Mouse (Mus musculus) adrenal gland (tissue): ENCODE data around the gene Nf2.

Experiments
- intact Hi-C: fragments of 180-260 bp; cut with DNase I; formaldehyde crosslinking; loops from one replicate; pipeline ENCODE4 v1.15.1; 2025

Gene Nf2

GRCm38 (mm10) chr11:4840942-4841526, 8.3 kb downstream of the Nf2 start:
- intact Hi-C loops: no loop called here

DNA sequence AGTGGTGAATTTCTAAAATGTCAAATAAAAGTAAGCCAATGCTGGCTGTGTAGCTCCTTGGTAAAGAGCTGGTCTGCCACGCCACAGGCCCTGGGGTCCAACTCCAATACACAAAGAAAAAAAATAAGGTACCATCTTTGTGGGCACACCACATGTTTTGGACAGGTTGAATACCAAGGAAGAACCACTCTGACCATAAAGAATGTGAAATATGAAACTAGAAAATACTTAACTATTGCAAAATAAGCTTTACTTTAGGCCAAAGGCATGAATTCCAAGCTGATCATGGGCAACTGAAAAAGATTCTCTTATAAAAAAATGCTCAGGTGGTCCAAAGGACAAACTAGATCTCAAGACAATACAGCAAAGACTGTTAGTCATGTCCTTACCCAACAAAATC, 11.1 kb downstream of the Nf2 start:
- intact Hi-C loops: no loop called here

- intact Hi-C loops: no loop called here
Measured at GRCm38 (mm10) chr11:4837342-4837741, 12.0 kb downstream of the Nf2 start.

GRCm38 (mm10) chr11:4836755-4837154, 12.6 kb downstream of the Nf2 start:
- intact Hi-C loops: no loop called here

- intact Hi-C loops: no loop called here
Measured at GRCm38 (mm10) chr11:4835436-4835835, 13.9 kb downstream of the Nf2 start.

DNA sequence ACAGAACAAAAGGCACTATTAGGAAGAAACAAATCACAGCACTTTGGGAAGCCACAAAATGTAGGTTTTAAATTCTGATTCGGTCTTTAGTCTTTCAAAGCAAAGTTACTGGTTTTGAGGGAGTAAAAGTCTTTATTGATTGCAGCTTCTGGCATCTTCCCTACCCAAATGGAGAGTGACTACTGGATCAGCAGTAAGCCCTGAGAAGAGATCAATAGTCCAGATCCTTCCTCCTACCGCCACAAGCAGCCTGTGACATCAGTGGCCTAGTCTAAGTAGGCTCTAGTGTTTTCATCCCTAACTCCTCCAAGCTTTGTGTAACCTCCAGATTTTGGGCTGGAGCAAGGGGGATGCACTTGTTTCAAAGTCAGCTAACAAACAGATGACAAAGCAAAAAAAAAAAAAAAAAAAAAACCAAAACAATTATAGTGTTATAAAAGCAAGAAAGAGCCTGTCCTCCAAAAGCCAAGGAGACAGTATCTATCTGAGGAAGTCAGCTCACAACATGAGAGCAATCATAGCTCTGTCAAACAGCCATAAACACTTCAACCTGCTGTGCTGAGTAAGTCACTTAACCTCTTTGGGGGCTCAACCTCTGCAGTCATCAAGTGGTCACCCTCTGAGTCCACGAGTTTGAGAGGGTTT, 15.9 kb downstream of the Nf2 start:
- intact Hi-C loops: no loop called here

- intact Hi-C loops: no loop called here
Measured at GRCm38 (mm10) chr11:4831066-4831465, 18.3 kb downstream of the Nf2 start.

DNA sequence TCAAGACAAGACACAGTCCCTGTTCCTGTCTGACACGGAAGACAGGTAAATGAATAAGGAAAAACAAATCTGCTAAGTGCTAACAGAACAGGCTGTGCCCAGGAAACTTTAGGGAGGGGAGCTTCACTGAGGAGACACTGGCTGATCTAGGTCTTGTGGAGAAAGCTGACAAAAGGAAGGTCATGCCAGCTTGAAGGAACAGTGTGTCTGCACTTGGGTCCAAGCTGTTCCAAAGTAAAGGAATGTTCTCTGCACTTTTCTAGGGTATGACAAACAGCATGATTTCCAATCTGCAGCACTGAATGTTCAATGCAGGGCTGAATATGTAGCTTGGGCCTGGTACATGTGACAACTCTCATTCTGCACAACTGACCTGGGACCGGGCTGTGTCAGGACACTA, 21.4 kb downstream of the Nf2 start:
- intact Hi-C loops: loop anchor here (10.0 kb wide), 1 partner anchor 393 kb away; no protein-coding TSS in a partner anchor

DNA sequence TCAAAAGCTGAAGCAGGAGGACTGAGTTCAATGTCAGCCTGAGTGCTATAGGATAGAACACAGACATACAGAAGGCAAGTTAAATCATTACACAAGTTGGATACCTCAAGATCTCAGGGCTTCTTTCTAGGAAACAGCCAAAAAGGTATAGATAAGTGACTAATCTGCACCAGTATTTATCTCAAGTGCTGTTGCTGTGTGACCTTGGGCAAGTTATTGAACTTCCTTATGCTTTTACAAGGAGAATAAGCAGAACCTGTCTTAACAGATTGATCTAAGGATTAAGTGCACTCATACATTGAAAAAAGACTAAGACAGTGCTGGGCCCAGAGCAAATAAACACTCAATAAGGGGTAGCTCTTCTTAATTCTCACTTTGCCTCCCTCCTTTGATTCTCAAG, 22.0 kb downstream of the Nf2 start:
- intact Hi-C loops: loop anchor here (10.0 kb wide), 1 partner anchor 393 kb away; no protein-coding TSS in a partner anchor

DNA sequence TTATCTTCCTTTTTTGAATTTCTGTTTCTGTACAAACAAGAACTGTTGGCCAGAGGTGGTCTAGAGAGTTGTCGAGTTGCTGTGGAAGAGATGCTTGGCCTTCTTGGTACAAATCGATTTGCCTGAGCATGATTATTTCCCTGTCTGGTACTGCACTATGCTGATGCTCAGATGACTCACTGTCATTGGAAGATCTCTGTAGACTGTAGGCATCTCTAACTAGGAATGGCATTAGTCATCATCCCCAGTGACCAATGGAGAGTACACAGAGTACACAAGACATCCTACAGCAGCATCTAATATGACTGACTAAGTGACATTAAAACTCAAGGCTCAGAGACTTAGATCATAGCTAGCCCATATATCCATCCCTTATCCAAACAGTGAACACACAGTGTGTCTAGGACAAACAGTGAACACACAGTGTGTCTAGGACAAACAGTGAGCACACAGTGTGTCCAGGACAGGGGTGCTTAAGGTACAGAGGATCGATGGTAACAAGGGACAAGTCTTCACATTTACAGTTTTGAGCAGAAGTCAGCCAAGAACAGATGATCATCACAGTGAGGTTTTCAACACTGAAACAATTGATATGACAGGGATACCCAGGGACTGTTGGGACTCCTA, 23.1 kb downstream of the Nf2 start:
- intact Hi-C loops: loop anchor here (10.0 kb wide), 1 partner anchor 391 kb away; no protein-coding TSS in a partner anchor

DNA sequence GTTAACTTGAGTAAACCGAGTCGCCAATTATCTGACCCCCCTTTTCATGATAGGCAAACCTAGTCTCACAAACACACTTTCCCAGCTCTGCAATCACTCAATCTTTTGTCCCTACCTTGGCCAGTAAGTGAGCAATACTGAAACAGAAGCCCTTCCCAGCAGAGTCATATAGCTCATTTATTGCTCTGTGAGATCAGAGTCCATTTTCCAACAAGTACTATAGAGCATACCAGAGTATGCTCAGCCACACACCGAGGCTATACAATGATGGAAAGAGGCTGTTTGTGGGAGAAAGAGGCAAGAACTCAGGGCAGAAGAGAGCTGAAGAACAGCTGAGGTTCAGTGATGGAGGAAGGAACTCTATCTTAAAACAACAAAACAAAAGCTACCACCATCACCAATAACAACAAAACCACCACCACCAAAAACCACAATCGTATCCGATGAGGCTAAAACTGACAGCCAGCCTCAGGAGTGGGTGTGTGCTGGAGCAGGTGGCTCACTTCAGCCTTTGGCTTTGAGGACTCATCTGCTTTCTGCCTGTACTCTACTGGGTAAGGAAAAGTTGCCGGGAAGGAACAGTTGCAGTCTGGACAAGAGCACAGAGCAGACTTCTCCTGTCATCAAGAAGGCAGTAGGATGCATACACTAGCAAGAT, 25.6 kb downstream of the Nf2 start:
- intact Hi-C loops: loop anchor here (10.0 kb wide), 1 partner anchor 389 kb away; no protein-coding TSS in a partner anchor

DNA sequence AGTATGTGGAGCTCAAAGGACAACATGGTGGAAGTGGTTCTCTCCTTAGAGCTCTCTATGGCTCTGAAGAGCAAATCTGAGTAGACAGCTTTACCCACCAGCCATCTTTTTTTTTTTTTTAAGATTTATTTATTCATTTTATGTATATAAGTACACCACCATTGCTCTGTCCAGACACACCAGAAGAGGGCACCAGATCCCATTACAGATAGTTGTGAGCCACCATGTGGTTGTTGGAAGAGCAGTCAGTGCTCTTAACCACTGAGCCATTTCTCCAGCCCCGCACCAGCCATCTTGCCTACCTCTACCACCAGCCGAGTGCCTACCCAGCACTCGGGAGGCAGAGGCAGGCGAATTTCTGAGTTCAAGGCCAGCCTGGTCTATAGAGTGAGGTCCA, 26.9 kb downstream of the Nf2 start:
- intact Hi-C loops: loop anchor here (10.0 kb wide), 1 partner anchor 388 kb away; no protein-coding TSS in a partner anchor

- intact Hi-C loops: loop anchor here (10.0 kb wide), 1 partner anchor 387 kb away; no protein-coding TSS in a partner anchor
Measured at GRCm38 (mm10) chr11:4821492-4822445, 27.6 kb downstream of the Nf2 start.

DNA sequence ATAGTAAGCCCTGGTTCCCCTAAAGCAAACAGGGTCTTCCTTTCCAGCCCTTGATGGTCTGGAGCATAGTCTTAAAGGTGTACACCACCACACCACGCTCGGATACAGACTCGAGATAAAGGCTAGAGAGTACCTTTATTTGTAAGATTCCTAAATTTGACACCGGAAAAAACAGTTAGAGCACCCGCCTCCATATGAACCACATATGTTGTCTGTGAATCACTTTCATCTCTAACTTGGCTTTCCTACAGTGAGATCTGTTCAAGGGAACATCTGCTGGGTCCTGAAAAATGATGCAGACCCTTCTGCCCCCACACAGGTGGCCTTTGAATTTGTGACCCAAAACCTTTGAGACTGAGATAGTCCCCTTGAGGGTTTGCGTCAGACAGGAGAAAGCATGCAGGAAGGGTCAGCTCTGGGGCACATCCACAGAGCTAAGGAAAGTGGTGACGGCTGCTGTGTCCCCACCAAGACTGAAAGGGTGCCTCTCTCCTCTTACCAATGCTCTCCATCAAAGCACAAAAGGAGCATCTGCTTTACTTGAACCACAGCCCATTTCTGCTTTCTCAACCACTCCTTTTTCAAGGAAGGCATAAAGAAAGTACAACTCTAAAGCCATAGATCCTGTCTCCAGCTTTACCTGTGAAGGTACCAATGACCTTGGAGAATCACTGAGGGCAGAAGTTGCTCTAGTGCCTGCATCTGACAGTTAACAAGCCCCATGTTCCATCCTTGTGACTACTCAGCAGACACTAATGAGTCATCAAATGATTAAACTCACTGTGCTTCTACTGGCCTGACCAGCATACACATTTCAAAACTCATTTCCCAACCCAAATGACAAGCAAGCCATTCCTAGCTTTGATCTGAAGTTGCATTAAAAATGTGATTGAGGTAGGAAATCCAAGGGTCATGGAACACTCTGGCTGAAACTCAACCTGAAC, 34.6 kb downstream of the Nf2 start:
- intact Hi-C loops: no loop called here

- intact Hi-C loops: no loop called here
Measured at GRCm38 (mm10) chr11:4808311-4808710, 41.0 kb downstream of the Nf2 start.

DNA sequence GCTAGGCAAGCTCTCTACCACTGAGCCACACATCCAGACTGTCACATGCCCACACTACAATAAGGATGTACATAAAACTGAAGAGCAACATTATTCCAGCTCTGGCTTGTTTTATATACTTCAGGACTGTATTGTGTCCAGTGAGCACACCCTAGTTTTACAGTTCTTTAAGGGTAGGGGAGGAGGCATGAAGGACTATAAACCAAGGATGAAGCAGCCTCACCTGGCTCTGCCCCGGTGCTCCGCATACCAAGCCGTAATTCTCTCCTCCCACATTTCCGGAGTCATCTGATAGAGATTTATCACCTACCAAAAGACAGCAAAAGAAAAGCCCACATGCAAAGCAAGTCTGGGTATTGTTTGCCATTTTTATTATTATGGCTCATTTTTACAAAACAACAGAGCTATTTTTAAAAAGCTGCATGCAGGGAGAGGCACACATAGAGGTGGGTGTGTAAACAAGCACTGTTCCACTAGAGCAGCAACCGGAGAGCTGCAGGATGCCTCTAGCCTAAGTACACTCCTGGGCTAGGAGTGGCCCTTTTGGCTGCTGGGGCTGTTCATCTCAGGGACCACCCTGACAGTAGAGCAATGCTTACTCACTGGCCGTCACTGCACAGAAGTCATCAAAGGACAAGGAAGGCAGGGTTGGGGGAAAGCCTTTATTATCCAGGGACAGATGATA, 43.2 kb downstream of the Nf2 start:
- intact Hi-C loops: no loop called here

- intact Hi-C loops: no loop called here
Measured at GRCm38 (mm10) chr11:4804921-4805562, 44.3 kb downstream of the Nf2 start.

DNA sequence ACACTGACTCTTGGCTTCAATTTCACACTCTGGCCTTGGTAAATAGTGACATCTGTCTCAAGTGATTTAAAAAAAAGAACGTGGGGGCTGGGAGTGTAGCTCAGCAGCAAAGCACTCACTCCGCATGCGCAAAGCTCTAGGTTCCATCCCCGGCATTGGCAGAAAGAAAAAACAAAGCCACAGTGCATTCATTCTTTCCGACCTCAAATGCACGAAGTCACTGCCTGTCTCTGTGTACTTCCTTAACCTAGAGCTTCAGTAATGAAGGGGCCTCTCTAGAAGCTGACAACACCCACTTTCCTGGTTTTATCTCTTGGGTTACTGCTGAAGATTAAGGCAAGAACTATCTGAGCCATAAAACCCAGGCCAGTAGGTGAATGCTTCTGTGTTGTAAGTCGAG, 45.4 kb downstream of the Nf2 start:
- intact Hi-C loops: no loop called here

DNA sequence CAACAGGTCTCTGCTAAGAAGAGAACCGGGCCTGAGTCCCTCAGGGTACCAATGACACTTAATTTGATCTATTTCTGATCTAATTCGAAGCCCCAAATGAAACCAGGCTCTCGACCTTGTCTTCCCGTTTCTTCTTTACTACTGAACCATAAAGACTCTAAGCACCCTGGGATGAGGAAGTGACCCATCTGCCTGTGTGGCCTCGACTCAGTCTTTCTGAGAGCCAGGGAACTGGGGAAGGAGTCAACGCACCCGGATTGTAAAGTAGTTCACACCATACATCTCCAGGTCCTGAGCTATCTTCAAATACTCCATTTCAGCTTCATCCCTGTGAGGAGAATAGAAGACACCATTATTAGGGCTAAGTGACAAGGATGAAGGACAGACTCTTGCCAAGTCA, 45.9 kb downstream of the Nf2 start:
- intact Hi-C loops: no loop called here
